Mouse (Mus musculus): ENCODE results near the gene Pi4ka. TPM values are rescaled to one million over a fixed set of nuclear protein-coding genes. Genes with fewer than 3 reads are reported as not detected.

The Pi4ka gene
- polyA plus RNA-seq, 1 experiment from 2014 or later: 51.2 TPM

- no peak overlapping the region for H3K9ac ChIP-seq (ENCODE audit: low read length)
- H3K4me2 ChIP-seq (ENCODE audit: low read depth): no peak overlapping the region
- H3K36me3 ChIP-seq (ENCODE audit: control insufficient read depth, insufficient read depth, low read length): no peaks in the 10 kb centered on the region
- H3K27ac ChIP-seq (ENCODE audit: low read depth, low read length): no peak overlapping the region
- DNase-seq (ENCODE audit: low spot score) (no peak), ATAC-seq (ENCODE audit: insufficient read depth, low FRiP score, low TSS enrichment) (no peak)
- H3K4me3 ChIP-seq (ENCODE audit: low read depth, low read length): no peak overlapping the region
- peaks cover 3% of the 10 kb centered on the region for H3K27me3 ChIP-seq (ENCODE audit: control insufficient read depth, insufficient read depth, low read length)
- peaks cover 2% of the 10 kb centered on the region; the same call in 1 of the 2 replicates for H3K9me3 ChIP-seq (ENCODE audit: control insufficient read depth, low read length)
- no peaks in the 10 kb centered on the region for H3K4me1 ChIP-seq (ENCODE audit: control insufficient read depth, insufficient read depth, low read length)
- WGBS: 74% methylated on average over 6 of the region's 6 CpGs
Measured at GRCm38 (mm10) chr16:17271856-17272255, 134.3 kb downstream of the Pi4ka start.

DNA sequence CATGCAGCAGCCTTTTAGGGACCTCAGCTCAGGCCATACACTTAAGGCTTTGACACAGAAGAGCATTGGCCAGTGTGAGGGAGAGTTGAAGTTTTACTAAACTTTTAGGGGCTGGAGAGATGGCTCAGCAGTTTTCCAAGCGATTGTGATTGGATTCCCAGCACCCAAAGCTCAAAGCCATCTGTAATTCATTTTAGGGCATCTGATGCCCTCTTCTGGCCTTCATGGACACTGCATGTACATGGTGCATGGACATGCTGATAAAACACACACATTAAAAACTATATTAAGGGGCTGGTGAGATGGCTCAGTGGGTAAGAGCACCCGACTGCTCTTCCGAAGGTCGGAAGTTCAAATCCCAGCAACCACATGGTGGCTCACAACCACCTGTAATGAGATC lies 135.0 kb downstream of the Pi4ka start:
- H3K9me3 ChIP-seq (ENCODE audit: control insufficient read depth, low read length): peaks cover 2% of the 10 kb centered on the region; the same call in 1 of the 2 replicates
- H3K9ac ChIP-seq (ENCODE audit: low read length): no peak overlapping the region
- H3K4me3 ChIP-seq (ENCODE audit: low read depth, low read length): no peak overlapping the region
- no peaks in the 10 kb centered on the region for H3K4me1 ChIP-seq (ENCODE audit: control insufficient read depth, insufficient read depth, low read length)
- DNase-seq (ENCODE audit: low spot score): no peak
- no peak for ATAC-seq (ENCODE audit: insufficient read depth, low FRiP score, low TSS enrichment)
- H3K36me3 ChIP-seq (ENCODE audit: control insufficient read depth, insufficient read depth, low read length): no peaks in the 10 kb centered on the region
- WGBS: 76% methylated on average over 4 of the region's 4 CpGs
- no peak overlapping the region for H3K27ac ChIP-seq (ENCODE audit: low read depth, low read length)
- H3K27me3 ChIP-seq (ENCODE audit: control insufficient read depth, insufficient read depth, low read length): no peaks in the 10 kb centered on the region
- no peak overlapping the region for H3K4me2 ChIP-seq (ENCODE audit: low read depth)

DNA sequence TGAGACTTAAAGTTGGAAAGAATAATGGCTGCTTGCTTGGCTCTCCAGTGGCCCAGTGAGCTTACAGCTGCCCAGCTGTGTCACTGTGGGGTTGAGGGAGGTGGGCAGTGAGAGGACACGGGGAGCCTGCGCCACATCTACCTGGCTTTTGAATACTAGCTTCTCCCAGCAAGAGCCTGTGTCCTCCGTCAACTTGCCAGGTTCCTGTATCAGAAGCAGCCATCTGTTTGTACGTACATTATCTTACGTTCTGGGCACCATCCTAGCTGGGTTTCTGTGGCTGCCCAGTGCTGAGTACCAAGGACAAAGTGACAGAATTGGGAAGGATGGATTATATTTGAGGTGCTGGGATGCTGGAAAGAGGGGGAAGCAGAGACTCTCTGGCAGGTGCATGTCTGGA lies 136.2 kb downstream of the Pi4ka start:
- Histone ChIP-seq H3K27me3 (ENCODE audit: control insufficient read depth, insufficient read depth, low read length) (no peaks in the 10 kb centered on the region), H3K36me3 (ENCODE audit: control insufficient read depth, insufficient read depth, low read length) (no peaks in the 10 kb centered on the region), H3K4me2 (ENCODE audit: low read depth) (no peak overlapping the region), H3K4me3 (ENCODE audit: low read depth, low read length) (no peak overlapping the region), H3K27ac (ENCODE audit: low read depth, low read length) (no peak overlapping the region), H3K4me1 (ENCODE audit: control insufficient read depth, insufficient read depth, low read length) (no peaks in the 10 kb centered on the region), H3K9ac (ENCODE audit: low read length) (no peak overlapping the region), H3K9me3 (ENCODE audit: control insufficient read depth, low read length) (peaks cover 2% of the 10 kb centered on the region; the same call in 1 of the 2 replicates)
- no peak for DNase-seq (ENCODE audit: low spot score)
- ATAC-seq (ENCODE audit: insufficient read depth, low FRiP score, low TSS enrichment): no peak
- 92% methylated on average over 5 of the region's 5 CpGs for WGBS

DNA sequence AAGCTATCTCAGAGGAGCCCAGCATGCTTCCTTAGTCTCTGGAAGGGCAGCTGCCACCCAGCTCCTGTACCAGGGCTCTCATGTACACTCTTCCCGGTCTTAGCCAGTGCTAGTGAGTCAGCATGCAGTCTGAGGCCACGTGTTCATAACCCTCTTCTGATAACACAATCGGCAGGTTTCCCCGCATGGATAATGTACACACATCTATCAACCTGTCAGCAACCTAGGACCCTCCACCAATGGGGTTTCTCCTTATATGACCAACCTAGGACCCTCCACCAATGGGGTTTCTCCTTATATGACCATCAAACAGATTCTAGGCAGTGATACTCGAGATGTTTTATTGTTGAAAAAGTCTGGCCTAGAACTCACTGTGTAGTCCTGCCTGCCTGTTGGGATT lies 138.2 kb downstream of the Pi4ka start:
- Histone ChIP-seq H3K9ac (ENCODE audit: low read length) (no peak overlapping the region), H3K4me2 (ENCODE audit: low read depth) (no peak overlapping the region), H3K27me3 (ENCODE audit: control insufficient read depth, insufficient read depth, low read length) (no peaks in the 10 kb centered on the region), H3K4me1 (ENCODE audit: control insufficient read depth, insufficient read depth, low read length) (no peaks in the 10 kb centered on the region), H3K27ac (ENCODE audit: low read depth, low read length) (no peak overlapping the region), H3K9me3 (ENCODE audit: control insufficient read depth, low read length) (peaks cover 2% of the 10 kb centered on the region; the same call in 1 of the 2 replicates), H3K36me3 (ENCODE audit: control insufficient read depth, insufficient read depth, low read length) (no peaks in the 10 kb centered on the region), H3K4me3 (ENCODE audit: low read depth, low read length) (no peak overlapping the region)
- ATAC-seq (ENCODE audit: insufficient read depth, low FRiP score, low TSS enrichment) (no peak), DNase-seq (ENCODE audit: low spot score) (no peak)
- 67% methylated on average over 5 of the region's 5 CpGs for WGBS

GRCm38 (mm10) chr16:17266113-17266512 lies 140.0 kb downstream of the Pi4ka start:
- WGBS: 89% methylated on average over 3 of the region's 3 CpGs
- no peak overlapping the region for H3K4me3 ChIP-seq (ENCODE audit: low read depth, low read length)
- no peaks in the 10 kb centered on the region for H3K4me1 ChIP-seq (ENCODE audit: control insufficient read depth, insufficient read depth, low read length)
- no peak overlapping the region for H3K4me2 ChIP-seq (ENCODE audit: low read depth)
- H3K9me3 ChIP-seq (ENCODE audit: control insufficient read depth, low read length): peaks cover 2% of the 10 kb centered on the region; the same call in 1 of the 2 replicates
- H3K27ac ChIP-seq (ENCODE audit: low read depth, low read length): no peak overlapping the region
- no peaks in the 10 kb centered on the region for H3K27me3 ChIP-seq (ENCODE audit: control insufficient read depth, insufficient read depth, low read length)
- no peak for ATAC-seq (ENCODE audit: insufficient read depth, low FRiP score, low TSS enrichment)
- no peak for DNase-seq (ENCODE audit: low spot score)
- H3K9ac ChIP-seq (ENCODE audit: low read length): no peak overlapping the region
- no peaks in the 10 kb centered on the region for H3K36me3 ChIP-seq (ENCODE audit: control insufficient read depth, insufficient read depth, low read length)

- 82% methylated on average over 1 of the region's 1 CpGs for WGBS
- Histone ChIP-seq H3K4me2 (ENCODE audit: low read depth) (no peak overlapping the region), H3K9ac (ENCODE audit: low read length) (no peak overlapping the region), H3K9me3 (ENCODE audit: control insufficient read depth, low read length) (no peaks in the 10 kb centered on the region), H3K36me3 (ENCODE audit: control insufficient read depth, insufficient read depth, low read length) (peaks cover 16% of the 10 kb centered on the region), H3K4me3 (ENCODE audit: low read depth, low read length) (no peak overlapping the region), H3K27ac (ENCODE audit: low read depth, low read length) (no peak overlapping the region), H3K4me1 (ENCODE audit: control insufficient read depth, insufficient read depth, low read length) (no peaks in the 10 kb centered on the region), H3K27me3 (ENCODE audit: control insufficient read depth, insufficient read depth, low read length) (no peaks in the 10 kb centered on the region)
- no peak for ATAC-seq (ENCODE audit: insufficient read depth, low FRiP score, low TSS enrichment)
- no peak for DNase-seq (ENCODE audit: low spot score)
Measured at GRCm38 (mm10) chr16:17261341-17261740, 144.8 kb downstream of the Pi4ka start.

DNA sequence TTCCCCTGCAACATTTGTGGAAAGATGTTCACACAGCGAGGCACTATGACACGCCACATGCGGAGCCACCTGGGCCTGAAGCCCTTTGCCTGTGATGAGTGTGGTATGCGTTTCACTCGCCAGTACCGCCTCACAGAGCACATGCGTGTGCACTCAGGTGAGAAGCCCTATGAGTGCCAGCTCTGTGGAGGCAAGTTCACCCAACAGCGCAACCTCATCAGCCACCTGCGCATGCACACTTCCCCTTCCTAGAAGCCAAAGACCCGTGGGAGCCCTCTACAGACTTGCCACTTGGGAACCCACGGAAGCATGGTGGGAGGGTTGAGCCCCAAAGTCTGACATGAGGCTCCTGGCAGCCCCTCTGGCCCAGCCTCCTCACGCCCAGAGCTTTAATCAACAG lies 147.2 kb downstream of the Pi4ka start:
- Histone ChIP-seq H3K9ac (ENCODE audit: low read length) (no peak overlapping the region), H3K36me3 (ENCODE audit: control insufficient read depth, insufficient read depth, low read length) (peaks cover 18% of the 10 kb centered on the region), H3K27ac (ENCODE audit: low read depth, low read length) (no peak overlapping the region), H3K27me3 (ENCODE audit: control insufficient read depth, insufficient read depth, low read length) (no peaks in the 10 kb centered on the region), H3K4me3 (ENCODE audit: low read depth, low read length) (no peak overlapping the region), H3K9me3 (ENCODE audit: control insufficient read depth, low read length) (no peaks in the 10 kb centered on the region), H3K4me2 (ENCODE audit: low read depth) (no peak overlapping the region), H3K4me1 (ENCODE audit: control insufficient read depth, insufficient read depth, low read length) (peaks cover 3% of the 10 kb centered on the region)
- ATAC-seq (ENCODE audit: insufficient read depth, low FRiP score, low TSS enrichment) (no peak), DNase-seq (ENCODE audit: low spot score) (no peak)
- 96% methylated on average over 12 of the region's 12 CpGs for WGBS

- Histone ChIP-seq H3K4me3 (ENCODE audit: low read depth, low read length) (no peak overlapping the region), H3K36me3 (ENCODE audit: control insufficient read depth, insufficient read depth, low read length) (peaks cover 18% of the 10 kb centered on the region), H3K4me2 (ENCODE audit: low read depth) (no peak overlapping the region), H3K4me1 (ENCODE audit: control insufficient read depth, insufficient read depth, low read length) (peaks cover 15% of the 10 kb centered on the region), H3K27me3 (ENCODE audit: control insufficient read depth, insufficient read depth, low read length) (no peaks in the 10 kb centered on the region), H3K9ac (ENCODE audit: low read length) (no peak overlapping the region), H3K9me3 (ENCODE audit: control insufficient read depth, low read length) (no peaks in the 10 kb centered on the region), H3K27ac (ENCODE audit: low read depth, low read length) (no peak overlapping the region)
- ATAC-seq (ENCODE audit: insufficient read depth, low FRiP score, low TSS enrichment) (no peak), DNase-seq (ENCODE audit: low spot score) (no peak)
- WGBS: 92% methylated on average over 9 of the region's 9 CpGs
Measured at GRCm38 (mm10) chr16:17257359-17257821, 148.7 kb downstream of the Pi4ka start.

- Histone ChIP-seq H3K9me3 (ENCODE audit: control insufficient read depth, low read length) (no peaks in the 10 kb centered on the region), H3K4me3 (ENCODE audit: low read depth, low read length) (no peak overlapping the region), H3K9ac (ENCODE audit: low read length) (no peak overlapping the region), H3K36me3 (ENCODE audit: control insufficient read depth, insufficient read depth, low read length) (peaks cover 18% of the 10 kb centered on the region), H3K4me2 (ENCODE audit: low read depth) (no peak overlapping the region), H3K4me1 (ENCODE audit: control insufficient read depth, insufficient read depth, low read length) (peaks cover 15% of the 10 kb centered on the region), H3K27me3 (ENCODE audit: control insufficient read depth, insufficient read depth, low read length) (no peaks in the 10 kb centered on the region), H3K27ac (ENCODE audit: low read depth, low read length) (no peak overlapping the region)
- no peak for DNase-seq (ENCODE audit: low spot score)
- 83% methylated on average over 2 of the region's 2 CpGs for WGBS
- ATAC-seq (ENCODE audit: insufficient read depth, low FRiP score, low TSS enrichment): no peak
Measured at GRCm38 (mm10) chr16:17255270-17255669, 150.8 kb downstream of the Pi4ka start.
